Mouse (Mus musculus) heart, embryonic 16.5 days (tissue): ENCODE results near the gene Dus1l. TPM values are rescaled to one million over a fixed set of nuclear protein-coding genes. Genes with fewer than 3 reads are reported as not detected.

ENCODE experiments used
- ATAC-seq: fragments of 200-750 bp; cut with Nextera tagmentation; replicated peaks from 2 replicates; pipeline ENCODE4 v1.8.0; 2017; ENCODE audit warnings: moderate number of reproducible peaks; ENCODE audit not compliant: insufficient read depth, low FRiP score; ENCODE audit errors: extremely low read depth
- H3K27ac ChIP-seq: fragments of 300-500 bp; sonication (generic); 2 replicates; pipeline ENCODE4 v1.5.1; 2014; ENCODE audit warnings: mild to moderate bottlenecking, low read length, control low read depth, moderate library complexity
- H3K27me3 ChIP-seq: fragments of 300-500 bp; sonication (generic); 2 replicates; pipeline ENCODE4 v1.6.1; 2014; ENCODE audit warnings: low read length, mixed read lengths; ENCODE audit not compliant: control insufficient read depth, insufficient read depth
- H3K36me3 ChIP-seq: fragments of 300-500 bp; sonication (generic); 2 replicates; pipeline ENCODE4 v1.6.1; 2014; ENCODE audit not compliant: control insufficient read depth, insufficient read depth
- H3K4me1 ChIP-seq: fragments of 300-500 bp; sonication (generic); 2 replicates; pipeline ENCODE4 v1.6.1; 2014; ENCODE audit warnings: low read length, mixed read lengths; ENCODE audit not compliant: control insufficient read depth, insufficient read depth
- H3K4me2 ChIP-seq: fragments of 300-500 bp; sonication (generic); 2 replicates; pipeline ENCODE4 v1.6.1; 2014; ENCODE audit warnings: low read depth, mild to moderate bottlenecking, control low read depth, low read length
- H3K4me3 ChIP-seq: fragments of 300-500 bp; sonication (generic); 2 replicates; pipeline ENCODE4 v1.5.1; 2014; ENCODE audit warnings: mild to moderate bottlenecking, control low read depth, low read length
- H3K9ac ChIP-seq: fragments of 300-500 bp; sonication (generic); 2 replicates; pipeline ENCODE4 v1.6.1; 2014; ENCODE audit warnings: low read length, control low read depth
- H3K9me3 ChIP-seq: fragments of 300-500 bp; sonication (generic); replicated peaks from 2 replicates; pipeline ENCODE4 v1.6.1; 2016; ENCODE audit warnings: low read length; ENCODE audit not compliant: control insufficient read depth
- WGBS: fragments of 180-500 bp; shearing (Covaris S2); extraction: QIAGEN DNeasy Blood & Tissue Kit; methylation state at CpG from one replicate; pipeline ENCODE4 v1.1.7; 2014; 5-methylcytosine and 5-hydroxymethylcytosine counted together
- polyA plus RNA-seq: library from polyadenylated mRNA; unstranded; fragments of >200 nt; fragmentation: Nextera tagmentation; extraction: Ambion mirVana; gene quantifications from 2 replicates; pipeline ENCODE4 v1.2.1, GENCODE M21; 2015

Gene Dus1l
- polyA plus RNA-seq, 1 experiment from 2014 or later, result 44.7 TPM

- Histone ChIP-seq H3K4me3 (no peak overlapping the region), H3K27ac (0 out of 2 replicates have a peak overlapping the region, but pooled peaks have one; percentile 4), H3K9ac (no peak overlapping the region), H3K4me2 (peak overlapping the region; percentile 13), H3K36me3 (peaks cover 38% of the 10 kb centered on the region), H3K27me3 (no peaks in the 10 kb centered on the region), H3K9me3 (no peaks in the 10 kb centered on the region), H3K4me1 (peaks cover 36% of the 10 kb centered on the region)
- ATAC-seq, result no peak
- WGBS, result 70% methylated on average over 14 of the region's 14 CpGs
These were observed 25.1 kb upstream of the Dus1l start for GRCm38 (mm10) chr11:120821076-120821922.

GRCm38 (mm10) chr11:120820546-120820945 is 24.3 kb upstream of the Dus1l start:
- Histone ChIP-seq H3K4me1 (peaks cover 31% of the 10 kb centered on the region), H3K9me3 (no peaks in the 10 kb centered on the region), H3K36me3 (peaks cover 45% of the 10 kb centered on the region), H3K9ac (no peak overlapping the region), H3K27me3 (no peaks in the 10 kb centered on the region), H3K27ac (no peak overlapping the region), H3K4me2 (no peak overlapping the region), H3K4me3 (no peak overlapping the region)
- 92% methylated on average over 14 of the region's 14 CpGs for WGBS
- no peak for ATAC-seq

DNA sequence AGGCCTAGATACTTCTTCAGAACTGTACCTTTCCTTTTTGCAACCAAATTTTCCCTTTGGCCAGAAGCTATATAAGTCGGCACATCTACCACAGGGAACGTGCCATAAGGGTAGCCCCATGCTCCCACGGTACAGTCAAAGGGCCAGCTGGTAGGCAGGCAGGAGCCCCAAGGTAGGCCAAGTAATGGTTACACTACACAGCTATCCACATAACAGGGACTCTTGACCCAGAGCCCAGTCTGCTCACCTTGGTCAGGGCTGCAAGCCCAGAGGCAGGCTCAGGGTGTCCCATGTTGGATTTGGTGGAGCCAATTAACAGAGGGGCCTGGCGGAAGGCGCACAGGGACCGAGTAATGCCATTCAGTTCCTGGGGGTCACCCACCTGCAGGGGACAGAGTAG is 23.4 kb upstream of the Dus1l start:
- WGBS, result 90% methylated on average over 6 of the region's 6 CpGs
- no peaks in the 10 kb centered on the region for H3K27me3 ChIP-seq
- no peak for ATAC-seq
- H3K36me3 ChIP-seq, result peaks cover 55% of the 10 kb centered on the region
- H3K4me3 ChIP-seq, result no peak overlapping the region
- no peak overlapping the region for H3K27ac ChIP-seq
- H3K4me2 ChIP-seq, result no peak overlapping the region
- H3K9ac ChIP-seq, result no peak overlapping the region
- no peaks in the 10 kb centered on the region for H3K9me3 ChIP-seq
- H3K4me1 ChIP-seq, result peaks cover 24% of the 10 kb centered on the region

DNA sequence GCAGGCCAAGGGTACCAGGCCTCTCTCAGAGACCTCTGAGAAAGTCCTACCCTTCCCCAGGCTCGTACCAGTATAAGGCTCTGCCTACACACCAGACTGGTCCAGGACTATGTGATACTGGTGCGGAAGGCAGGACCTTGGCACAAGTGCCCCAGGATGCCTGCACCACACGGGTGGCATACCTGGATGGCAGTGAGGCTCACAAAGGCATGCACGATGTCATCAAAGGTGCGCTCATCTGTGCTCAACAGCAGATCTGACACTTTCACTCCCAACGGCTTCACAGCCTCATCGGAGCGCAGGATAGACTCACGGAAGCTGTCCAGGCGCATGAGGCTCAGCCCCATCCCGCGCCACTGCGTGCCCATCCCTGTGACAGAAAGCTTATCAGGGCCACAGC is 22.0 kb upstream of the Dus1l start:
- Histone ChIP-seq H3K4me2 (no peak overlapping the region), H3K9ac (no peak overlapping the region), H3K4me3 (no peak overlapping the region), H3K9me3 (no peaks in the 10 kb centered on the region), H3K27ac (no peak overlapping the region), H3K36me3 (peaks cover 68% of the 10 kb centered on the region), H3K27me3 (no peaks in the 10 kb centered on the region), H3K4me1 (peaks cover 24% of the 10 kb centered on the region)
- WGBS, result 95% methylated on average over 13 of the region's 13 CpGs
- no peak for ATAC-seq

GRCm38 (mm10) chr11:120817358-120817757 is 21.2 kb upstream of the Dus1l start:
- Histone ChIP-seq H3K27ac (no peak overlapping the region), H3K9me3 (no peaks in the 10 kb centered on the region), H3K36me3 (peaks cover 75% of the 10 kb centered on the region), H3K4me1 (peaks cover 15% of the 10 kb centered on the region), H3K27me3 (no peaks in the 10 kb centered on the region), H3K4me2 (no peak overlapping the region), H3K4me3 (no peak overlapping the region), H3K9ac (no peak overlapping the region)
- no peak for ATAC-seq
- WGBS, result 86% methylated on average over 6 of the region's 6 CpGs

GRCm38 (mm10) chr11:120812068-120812467 is 15.9 kb upstream of the Dus1l start:
- no peaks in the 10 kb centered on the region for H3K4me1 ChIP-seq
- no peaks in the 10 kb centered on the region for H3K27me3 ChIP-seq
- no peaks in the 10 kb centered on the region for H3K9me3 ChIP-seq
- 93% methylated on average over 16 of the region's 16 CpGs for WGBS
- H3K4me2 ChIP-seq, result no peak overlapping the region
- no peak overlapping the region for H3K4me3 ChIP-seq
- H3K36me3 ChIP-seq, result peaks cover 95% of the 10 kb centered on the region
- ATAC-seq, result no peak
- no peak overlapping the region for H3K9ac ChIP-seq
- no peak overlapping the region for H3K27ac ChIP-seq

DNA sequence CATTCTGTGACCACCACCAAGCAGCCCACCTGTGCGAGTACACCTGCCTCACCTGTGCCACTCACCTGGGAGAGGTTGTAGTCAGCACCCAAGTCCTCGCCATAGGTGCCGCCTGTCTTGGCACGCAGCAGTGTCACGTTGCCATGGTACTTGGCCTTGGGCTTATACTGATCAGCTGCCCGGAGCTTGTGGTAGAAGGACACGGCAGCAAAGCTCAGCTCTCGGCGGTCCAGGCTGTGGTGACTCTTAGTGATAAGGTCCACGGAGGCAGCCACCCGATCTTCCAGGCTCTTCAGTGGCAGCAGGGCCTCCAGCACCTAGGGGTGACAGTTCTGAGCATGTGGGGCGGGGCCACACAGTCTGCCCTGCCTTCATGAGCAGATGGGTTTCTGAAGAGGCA is 11.8 kb upstream of the Dus1l start:
- no peaks in the 10 kb centered on the region for H3K27me3 ChIP-seq
- WGBS, result 82% methylated on average over 12 of the region's 12 CpGs
- no peak for ATAC-seq

GRCm38 (mm10) chr11:120805375-120806298 is 9.4 kb upstream of the Dus1l start:
- no peak overlapping the region for H3K9ac ChIP-seq
- no peaks in the 10 kb centered on the region; the same call in 1 of the 2 replicates for H3K4me1 ChIP-seq
- H3K4me2 ChIP-seq, result no peak overlapping the region
- no peak for ATAC-seq
- H3K4me3 ChIP-seq, result no peak overlapping the region
- H3K9me3 ChIP-seq, result no peaks in the 10 kb centered on the region
- peaks cover 45% of the 10 kb centered on the region for H3K36me3 ChIP-seq
- no peaks in the 10 kb centered on the region for H3K27me3 ChIP-seq
- no peak overlapping the region for H3K27ac ChIP-seq
- WGBS, result 88% methylated on average over 7 of the region's 7 CpGs

More for the DNA sequence above, 11.8 kb upstream of the Dus1l start:
- Histone ChIP-seq H3K4me1 (no peaks in the 10 kb centered on the region), H3K9ac (no peak overlapping the region), H3K9me3 (no peaks in the 10 kb centered on the region), H3K36me3 (peaks cover 66% of the 10 kb centered on the region), H3K4me2 (no peak overlapping the region), H3K27ac (no peak overlapping the region), H3K4me3 (no peak overlapping the region)

- H3K9me3 ChIP-seq, result no peaks in the 10 kb centered on the region
- no peak overlapping the region for H3K27ac ChIP-seq
- no peaks in the 10 kb centered on the region for H3K27me3 ChIP-seq
- no peak overlapping the region for H3K4me2 ChIP-seq
- no peak overlapping the region for H3K9ac ChIP-seq
- WGBS, result 61% methylated on average over 4 of the region's 4 CpGs
- H3K4me1 ChIP-seq, result peaks cover 7% of the 10 kb centered on the region
- H3K36me3 ChIP-seq, result peaks cover 37% of the 10 kb centered on the region
- ATAC-seq, result no peak
- H3K4me3 ChIP-seq, result no peak overlapping the region
These were observed 8.6 kb upstream of the Dus1l start for GRCm38 (mm10) chr11:120804769-120805168.
